Mouse (Mus musculus): ENCODE data around the gene Sptb. TPM values are rescaled to one million over a fixed set of nuclear protein-coding genes. Genes with fewer than 3 reads are reported as not detected.

Sptb gene
- 0.42 TPM for polyA plus RNA-seq (2012; fragmentation: generic; extraction: Trizol)

GRCm38 (mm10) chr12:76710351-76711100, at the start of gene Sptb:
TSS of gene Sptb (minus strand) at chr12:76710547.
- TF ChIP-seq POLR2AphosphoS2 (IDR thresholded peaks at IDR 0.05; ENCODE audit: insufficient read length, low read depth) (no peak), MYOG (IDR thresholded peaks at IDR 0.05; ENCODE audit: control insufficient read depth in 1 of 3, insufficient read depth in 1 of 3, insufficient read length in 2 of 3, low read depth in 2 of 3) (no peak), E2F4 (IDR thresholded peaks at IDR 0.05; ENCODE audit: insufficient read depth) (no peak), MAX (IDR thresholded peaks at IDR 0.05; ENCODE audit: low read depth) (no peak), TCF3 (IDR thresholded peaks at IDR 0.05; ENCODE audit: insufficient read length, low read depth) (no peak), TCF12 (IDR thresholded peaks at IDR 0.05; ENCODE audit: insufficient read depth, poor library complexity, severe bottlenecking) (no peak), REST (IDR thresholded peaks at IDR 0.05; ENCODE audit: insufficient read depth, insufficient read length) (no peak), MYOD1 (IDR thresholded peaks at IDR 0.05; ENCODE audit: control insufficient read depth in 1 of 3, insufficient read length in 2 of 3, low read depth in 2 of 3) (no peak), POLR2A (IDR thresholded peaks at IDR 0.05; ENCODE audit: insufficient read length, low read depth) (no peak), USF1 (IDR thresholded peaks at IDR 0.05; ENCODE audit: low read depth) (no peak)
- peak within 1 kb of the TSS; percentile 18 for H3K4me2 ChIP-seq (ENCODE audit: low read depth)
- no peaks in the 10 kb centered on the region for H3K36me3 ChIP-seq (ENCODE audit: control insufficient read depth, insufficient read depth)
- no peak within 1 kb of the TSS for H3ac ChIP-seq (ENCODE audit: control insufficient read depth, insufficient read length)
- H3K79me2 ChIP-seq (ENCODE audit: control insufficient read depth, insufficient read depth), result no peaks in the 10 kb centered on the region
- H3K27me3 ChIP-seq (ENCODE audit: control insufficient read depth, insufficient read depth, insufficient read length), result peaks cover 43% of the 10 kb centered on the region
- H3K4me3 ChIP-seq, result no peak within 1 kb of the TSS

- no peak overlapping the region for H3K4me3 ChIP-seq
- H3K4me2 ChIP-seq (ENCODE audit: low read depth), result no peak overlapping the region
- TF ChIP-seq CEBPB (IDR thresholded peaks at IDR 0.05; ENCODE audit: insufficient read depth, poor library complexity, severe bottlenecking), result no peak
- TF ChIP-seq REST (IDR thresholded peaks at IDR 0.05; ENCODE audit: insufficient read depth, insufficient read length), result no peak
- TF ChIP-seq POLR2A (IDR thresholded peaks at IDR 0.05; ENCODE audit: insufficient read length, low read depth), result no peak
- no peak for TF ChIP-seq TCF12 (IDR thresholded peaks at IDR 0.05; ENCODE audit: insufficient read depth, poor library complexity, severe bottlenecking)
- TF ChIP-seq MAX (IDR thresholded peaks at IDR 0.05; ENCODE audit: low read depth), result no peak
- no peak for TF ChIP-seq USF1 (IDR thresholded peaks at IDR 0.05; ENCODE audit: low read depth)
- TF ChIP-seq MYOG (IDR thresholded peaks at IDR 0.05; ENCODE audit: control insufficient read depth in 1 of 3, insufficient read depth in 1 of 3, insufficient read length in 2 of 3, low read depth in 2 of 3), result no peak
- no peak for TF ChIP-seq E2F4 (IDR thresholded peaks at IDR 0.05; ENCODE audit: insufficient read depth)
- no peak for TF ChIP-seq TCF3 (IDR thresholded peaks at IDR 0.05; ENCODE audit: insufficient read length, low read depth)
- TF ChIP-seq SRF (IDR thresholded peaks at IDR 0.05; ENCODE audit: control insufficient read depth, insufficient read length, low read depth), result no peak
- TF ChIP-seq MYOD1 (IDR thresholded peaks at IDR 0.05; ENCODE audit: control insufficient read depth in 1 of 3, insufficient read length in 2 of 3, low read depth in 2 of 3), result no peak
- no peak for TF ChIP-seq POLR2AphosphoS2 (IDR thresholded peaks at IDR 0.05; ENCODE audit: insufficient read length, low read depth)
- no peak overlapping the region for H3ac ChIP-seq (ENCODE audit: control insufficient read depth, insufficient read length)
- H3K36me3 ChIP-seq (ENCODE audit: control insufficient read depth, insufficient read depth), result no peaks in the 10 kb centered on the region
- no peaks in the 10 kb centered on the region for H3K79me2 ChIP-seq (ENCODE audit: control insufficient read depth, insufficient read depth)
- no peaks in the 10 kb centered on the region for H3K27me3 ChIP-seq (ENCODE audit: control insufficient read depth, insufficient read depth, insufficient read length)
Measured at GRCm38 (mm10) chr12:76752652-76753318, 42.4 kb upstream of the Sptb start.

DNA sequence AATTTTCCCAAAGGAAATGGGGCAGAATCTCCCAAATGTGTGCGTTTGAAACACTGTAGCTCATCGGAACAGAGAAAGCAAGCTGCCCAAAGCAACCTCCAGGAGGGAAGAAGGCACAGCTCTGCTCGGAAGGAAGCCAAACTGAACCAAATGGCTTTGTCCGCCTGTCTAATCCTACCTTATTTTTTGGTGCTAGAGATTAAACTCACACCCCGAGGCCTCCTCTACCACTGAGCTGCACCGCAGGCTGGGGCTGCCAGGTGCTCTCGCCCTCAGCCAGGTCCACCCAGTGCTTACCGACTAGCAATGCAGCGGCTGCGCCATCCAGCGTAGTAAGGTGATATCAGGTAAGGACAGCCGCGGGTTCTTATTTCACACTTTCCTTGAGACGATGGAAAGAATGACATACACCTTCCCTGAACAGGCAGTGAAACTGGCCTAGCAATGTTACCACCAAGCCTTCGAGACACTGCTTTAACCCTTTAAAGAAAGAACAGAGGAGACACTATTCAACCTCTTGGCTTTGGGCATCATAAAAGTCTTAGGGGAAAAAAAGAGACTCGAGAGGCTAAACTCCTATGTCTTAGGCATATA, 40.6 kb upstream of the Sptb start:
- H3K79me2 ChIP-seq (ENCODE audit: control insufficient read depth, insufficient read depth), result no peaks in the 10 kb centered on the region
- H3K36me3 ChIP-seq (ENCODE audit: control insufficient read depth, insufficient read depth), result no peaks in the 10 kb centered on the region
- H3ac ChIP-seq (ENCODE audit: control insufficient read depth, insufficient read length), result no peak overlapping the region
- no peaks in the 10 kb centered on the region for H3K27me3 ChIP-seq (ENCODE audit: control insufficient read depth, insufficient read depth, insufficient read length)
- H3K4me3 ChIP-seq, result no peak overlapping the region
- H3K4me2 ChIP-seq (ENCODE audit: low read depth), result no peak overlapping the region
- no peak for TF ChIP-seq USF1 (IDR thresholded peaks at IDR 0.05; ENCODE audit: low read depth)
- TF ChIP-seq E2F4 (IDR thresholded peaks at IDR 0.05; ENCODE audit: insufficient read depth), result no peak
- no peak for TF ChIP-seq SRF (IDR thresholded peaks at IDR 0.05; ENCODE audit: control insufficient read depth, insufficient read length, low read depth)
- TF ChIP-seq TCF12 (IDR thresholded peaks at IDR 0.05; ENCODE audit: insufficient read depth, poor library complexity, severe bottlenecking), result no peak
- TF ChIP-seq REST (IDR thresholded peaks at IDR 0.05; ENCODE audit: insufficient read depth, insufficient read length), result no peak
- TF ChIP-seq CEBPB (IDR thresholded peaks at IDR 0.05; ENCODE audit: insufficient read depth, poor library complexity, severe bottlenecking), result no peak
- no peak for TF ChIP-seq POLR2A (IDR thresholded peaks at IDR 0.05; ENCODE audit: insufficient read length, low read depth)
- no peak for TF ChIP-seq MAX (IDR thresholded peaks at IDR 0.05; ENCODE audit: low read depth)
- TF ChIP-seq POLR2AphosphoS2 (IDR thresholded peaks at IDR 0.05; ENCODE audit: insufficient read length, low read depth), result no peak
- TF ChIP-seq MYOG (IDR thresholded peaks at IDR 0.05; ENCODE audit: control insufficient read depth in 1 of 3, insufficient read depth in 1 of 3, insufficient read length in 2 of 3, low read depth in 2 of 3), result no peak
- TF ChIP-seq MYOD1 (IDR thresholded peaks at IDR 0.05; ENCODE audit: control insufficient read depth in 1 of 3, insufficient read length in 2 of 3, low read depth in 2 of 3), result no peak
- TF ChIP-seq TCF3 (IDR thresholded peaks at IDR 0.05; ENCODE audit: insufficient read length, low read depth), result no peak

DNA sequence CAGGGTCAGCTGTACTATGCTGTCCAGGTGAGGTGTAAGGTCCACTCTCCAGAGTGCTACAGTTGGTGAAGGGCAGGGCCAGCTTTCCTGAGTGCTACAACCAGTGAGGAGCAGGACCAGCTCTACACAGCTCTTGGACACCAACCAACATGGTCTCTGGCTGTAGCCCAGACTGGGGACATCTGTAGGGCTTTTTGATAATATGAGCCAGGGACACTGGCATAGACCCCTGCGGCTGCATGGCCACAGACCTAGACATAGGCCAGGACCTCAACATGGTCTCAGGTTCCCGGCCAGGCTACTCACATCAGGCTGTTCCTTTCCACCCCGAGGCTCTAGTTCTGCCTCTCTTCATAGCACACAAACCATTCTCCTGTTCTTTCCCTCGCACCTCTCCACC, 17.6 kb upstream of the Sptb start:
- Histone ChIP-seq H3K27me3 (ENCODE audit: control insufficient read depth, insufficient read depth, insufficient read length) (peaks cover 4% of the 10 kb centered on the region), H3K4me2 (ENCODE audit: low read depth) (no peak overlapping the region), H3ac (ENCODE audit: control insufficient read depth, insufficient read length) (no peak overlapping the region), H3K4me3 (no peak overlapping the region), H3K36me3 (ENCODE audit: control insufficient read depth, insufficient read depth) (no peaks in the 10 kb centered on the region), H3K79me2 (ENCODE audit: control insufficient read depth, insufficient read depth) (no peaks in the 10 kb centered on the region)
- TF ChIP-seq POLR2A (IDR thresholded peaks at IDR 0.05; ENCODE audit: insufficient read length, low read depth) (no peak), MAX (IDR thresholded peaks at IDR 0.05; ENCODE audit: low read depth) (no peak), USF1 (IDR thresholded peaks at IDR 0.05; ENCODE audit: low read depth) (no peak), SRF (IDR thresholded peaks at IDR 0.05; ENCODE audit: control insufficient read depth, insufficient read length, low read depth) (no peak), REST (IDR thresholded peaks at IDR 0.05; ENCODE audit: insufficient read depth, insufficient read length) (no peak), MYOG (IDR thresholded peaks at IDR 0.05; ENCODE audit: control insufficient read depth in 1 of 3, insufficient read depth in 1 of 3, insufficient read length in 2 of 3, low read depth in 2 of 3) (no peak), CEBPB (IDR thresholded peaks at IDR 0.05; ENCODE audit: insufficient read depth, poor library complexity, severe bottlenecking) (no peak), E2F4 (IDR thresholded peaks at IDR 0.05; ENCODE audit: insufficient read depth) (no peak)
